Mouse (Mus musculus): ENCODE results near the gene Rims1.

The Rims1 gene

DNA sequence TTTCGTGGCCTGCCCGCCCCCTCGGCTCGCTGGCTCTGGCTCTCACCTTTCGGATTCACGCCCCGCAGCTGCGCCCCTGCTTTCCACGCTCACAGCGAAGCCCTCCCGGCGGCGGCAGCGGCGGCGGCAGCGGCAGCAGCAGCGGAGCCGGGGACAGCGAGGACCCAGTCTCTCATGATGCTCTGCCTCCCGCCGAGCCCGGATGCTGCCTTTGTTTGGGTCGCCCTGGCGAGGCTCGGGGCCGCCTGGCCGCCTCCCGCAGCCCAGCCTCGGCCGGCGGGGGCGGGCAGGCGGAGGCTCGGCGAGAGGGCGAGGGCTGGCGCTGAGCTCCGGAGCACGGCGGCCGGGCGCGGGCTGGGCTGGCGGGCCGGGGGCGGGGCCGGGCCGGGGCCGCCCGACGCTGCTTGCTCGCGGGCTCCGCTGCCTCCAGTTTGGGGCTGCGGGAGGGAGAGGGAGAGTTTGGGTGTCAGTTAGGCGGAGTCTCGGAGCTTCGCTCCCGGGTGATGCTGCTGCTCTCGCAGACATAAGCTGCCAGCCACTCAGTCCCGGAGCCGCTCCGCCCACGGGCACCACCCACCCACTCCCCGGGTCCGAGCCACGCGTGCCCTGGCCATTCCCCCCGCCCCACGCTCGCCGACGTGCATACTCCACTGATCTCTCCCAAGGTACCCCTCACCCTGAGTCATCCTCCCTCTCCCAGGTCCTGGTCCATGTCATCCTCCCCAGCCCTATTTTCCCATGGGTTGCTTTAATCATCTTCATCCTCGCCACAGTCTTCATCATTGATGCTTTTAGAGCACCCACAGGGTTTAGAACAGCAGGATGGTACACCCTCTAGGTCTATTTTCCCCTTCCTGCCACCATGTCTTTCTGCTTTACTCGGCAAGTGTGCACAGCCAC lies at the start of gene Rims1:
Gene Rims1, minus strand, starts transcription at position 269 of the 900 bp plus-strand sequence.
- DNase-seq = peak; percentile 5

DNA sequence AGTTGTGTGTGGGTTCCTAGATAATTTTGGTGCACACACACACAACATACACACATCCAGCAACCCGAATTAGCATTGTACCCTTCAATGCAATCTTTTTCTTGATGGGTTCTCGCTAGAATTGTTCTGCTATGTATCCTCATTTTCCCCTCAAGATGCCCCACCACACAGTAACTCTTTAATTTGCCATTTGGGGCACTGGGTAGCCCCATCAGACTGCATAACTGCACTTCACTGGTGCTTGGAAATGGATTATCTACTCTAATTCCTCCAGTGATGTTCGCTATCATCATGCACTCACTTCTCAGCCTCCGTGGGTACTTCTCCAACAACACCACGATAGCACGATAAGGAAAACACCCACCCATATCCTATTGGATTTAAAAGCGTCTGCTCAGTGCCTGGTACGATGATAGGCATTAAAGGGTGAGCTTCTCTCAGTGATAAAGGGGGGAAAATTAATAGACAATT lies 867 bp upstream of the Rims1 start:
- no peak for DNase-seq

DNA sequence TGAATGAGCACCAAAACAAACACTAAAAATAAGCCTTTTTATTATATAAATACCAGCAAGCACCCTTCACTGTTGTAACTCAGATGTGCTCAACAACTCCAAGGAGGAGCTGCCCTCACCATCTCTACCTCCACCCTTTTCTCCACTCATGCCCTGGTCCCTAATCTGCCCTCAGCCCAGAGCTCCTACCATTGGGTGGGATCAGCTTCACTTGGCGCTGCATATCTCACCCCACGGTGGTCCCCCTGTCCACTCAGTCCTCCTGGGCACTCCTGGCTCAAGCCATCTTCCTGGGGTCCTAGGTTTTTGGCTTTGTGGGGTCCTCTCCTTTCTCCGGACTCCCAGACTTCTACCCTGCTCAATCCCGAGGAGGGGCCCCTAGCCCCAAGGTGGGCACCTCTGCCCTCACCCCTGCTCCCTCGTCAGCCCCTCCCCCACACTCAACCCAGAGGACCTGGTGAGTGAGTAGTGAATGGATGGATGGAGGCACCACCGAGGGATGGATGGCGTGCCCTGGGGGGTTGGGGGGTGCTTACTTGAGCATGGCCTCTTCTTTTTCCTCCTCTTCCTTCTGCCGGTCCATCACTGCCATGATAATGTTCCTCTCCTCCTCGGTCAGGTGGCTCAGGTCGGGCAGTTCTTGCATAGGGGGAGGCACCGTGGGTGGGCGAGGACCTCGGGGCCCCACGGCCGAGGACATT lies 619 bp downstream of the Rims1 start:
- peak; percentile 3 for DNase-seq

DNA sequence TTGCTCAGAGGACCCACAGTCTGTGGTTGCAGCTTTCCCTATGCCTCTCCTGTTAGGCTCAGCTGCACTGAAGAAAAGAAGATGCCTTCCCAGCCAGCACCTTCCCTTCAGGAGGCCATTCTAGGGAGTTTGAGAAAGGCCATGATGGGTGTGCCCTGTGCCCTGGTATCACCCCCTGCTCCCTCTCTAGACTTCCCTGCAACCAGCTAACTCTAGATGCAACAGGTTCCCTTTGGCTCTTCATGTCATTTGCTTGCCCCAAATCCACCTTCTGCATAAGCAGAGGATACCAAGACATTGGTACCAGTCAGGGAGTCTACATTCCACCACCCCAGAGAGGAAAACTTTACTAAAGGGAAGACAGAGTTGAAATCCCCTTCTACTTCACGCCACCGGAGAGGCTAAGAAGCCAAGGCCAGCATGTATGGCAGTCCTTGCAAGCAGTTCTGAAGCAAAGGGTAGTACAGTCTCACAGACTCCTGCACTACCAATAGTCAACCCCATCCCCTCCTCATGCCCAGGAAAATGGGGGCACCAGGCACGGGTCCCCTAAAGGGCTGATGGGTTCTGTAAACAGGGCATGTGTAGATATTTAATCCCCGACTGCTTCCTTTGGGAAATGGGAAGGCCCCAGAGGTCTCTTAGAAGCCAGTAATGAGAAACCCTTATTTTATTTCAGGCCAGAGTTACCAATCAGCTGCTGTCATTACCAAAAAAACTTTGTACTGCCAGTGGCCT lies 1.5 kb downstream of the Rims1 start:
- DNase-seq = no peak

DNA sequence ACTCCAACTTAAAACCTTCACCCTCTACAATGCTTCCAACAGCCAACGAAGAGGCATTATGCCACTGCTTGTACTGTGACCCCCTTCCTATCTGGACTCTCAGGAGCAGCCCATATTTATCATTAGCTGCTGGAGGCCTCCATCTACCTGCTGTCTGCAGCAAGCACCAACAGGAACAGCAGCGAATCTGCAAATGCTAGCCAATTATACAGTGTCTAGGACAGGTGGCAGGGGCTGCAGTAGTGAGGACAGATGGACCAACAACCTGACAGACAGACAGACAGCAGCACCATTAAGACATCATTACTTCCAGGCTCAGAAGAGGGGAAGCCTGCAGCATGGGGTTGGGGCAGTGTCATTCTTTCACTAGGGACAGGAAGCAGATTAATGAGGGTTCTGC lies 2.3 kb downstream of the Rims1 start:
- no peak for DNase-seq

DNA sequence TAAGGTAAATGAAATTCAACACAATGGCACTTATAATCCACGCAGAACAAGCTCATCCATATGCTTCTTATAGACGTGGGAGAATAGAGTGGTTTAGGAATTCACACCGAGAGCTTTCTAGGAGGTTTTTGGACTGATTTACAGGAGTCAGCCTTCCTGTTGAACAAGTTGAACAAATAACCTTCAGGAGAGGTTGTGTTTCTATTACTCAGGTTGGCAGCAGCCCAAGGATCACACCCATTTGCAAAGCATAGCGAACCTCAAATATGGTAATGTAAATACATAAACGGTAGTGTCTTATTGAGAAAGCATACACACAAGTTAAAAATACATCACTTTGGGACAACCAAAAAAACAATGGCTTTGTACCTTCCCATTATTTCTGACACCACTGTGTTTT lies 5.5 kb downstream of the Rims1 start:
- DNase-seq = no peak

DNA sequence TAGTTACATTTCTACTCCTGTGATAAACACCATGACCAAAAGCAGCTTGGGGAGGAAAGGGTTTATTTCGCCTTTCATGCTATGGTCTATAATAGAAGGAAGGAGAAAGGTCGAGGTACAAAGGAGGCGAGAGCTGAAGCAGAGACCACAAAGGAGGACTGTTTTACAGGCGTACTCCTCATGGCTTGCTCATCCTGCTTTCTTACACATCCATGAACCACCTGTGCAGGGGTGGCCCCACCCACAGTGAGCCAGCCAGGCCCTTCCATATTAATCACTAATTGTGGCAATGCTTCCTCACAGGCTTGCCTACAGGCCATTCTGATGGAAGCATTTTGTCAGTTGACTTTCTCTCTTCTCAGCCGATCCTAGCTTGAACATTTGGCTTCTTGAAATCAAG lies 8.7 kb downstream of the Rims1 start:
- DNase-seq = no peak

DNA sequence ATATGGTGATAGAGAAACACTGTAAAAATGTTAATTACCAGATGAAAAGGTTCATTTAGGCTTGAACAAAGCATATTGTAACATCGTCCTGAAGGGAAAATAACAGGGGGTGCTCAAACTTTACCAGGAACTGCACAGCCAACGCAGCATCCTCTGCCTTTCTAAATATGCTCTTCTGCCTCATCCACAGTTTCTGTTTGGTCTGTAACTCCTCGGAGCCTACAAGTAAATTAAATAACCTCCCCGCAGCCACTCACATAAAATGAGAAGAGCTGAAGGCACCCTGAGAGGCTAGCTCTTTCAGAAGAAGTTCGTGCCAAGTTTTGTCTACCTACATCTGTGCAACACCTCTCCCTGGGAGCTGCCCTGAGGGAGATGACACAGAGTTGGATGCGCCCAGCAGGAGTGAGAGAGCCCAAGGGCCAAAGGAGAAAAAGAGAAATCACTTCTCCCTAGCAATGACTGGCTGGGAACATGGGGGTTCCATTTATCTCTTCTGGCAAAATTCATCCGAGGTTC lies 16.3 kb downstream of the Rims1 start:
- no peak for DNase-seq

DNA sequence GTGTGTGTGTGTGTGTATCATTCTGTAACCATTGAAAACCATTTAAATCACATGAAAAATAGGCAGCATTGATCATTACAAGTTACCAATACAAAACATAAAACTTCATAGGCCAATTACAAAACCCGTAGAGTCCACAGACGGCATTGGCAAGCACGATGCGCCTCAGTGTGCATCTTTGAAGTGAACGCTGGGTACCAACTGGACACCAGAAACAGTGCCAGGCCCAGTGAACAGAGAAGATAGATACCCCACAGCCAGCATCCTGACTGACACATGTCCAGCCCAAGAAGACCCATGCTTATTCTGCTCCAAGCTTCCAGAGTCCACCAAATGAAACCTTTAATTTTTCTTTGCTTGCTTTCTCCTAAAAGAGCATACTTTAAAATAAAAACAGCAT lies 18.2 kb downstream of the Rims1 start:
- no peak for DNase-seq

DNA sequence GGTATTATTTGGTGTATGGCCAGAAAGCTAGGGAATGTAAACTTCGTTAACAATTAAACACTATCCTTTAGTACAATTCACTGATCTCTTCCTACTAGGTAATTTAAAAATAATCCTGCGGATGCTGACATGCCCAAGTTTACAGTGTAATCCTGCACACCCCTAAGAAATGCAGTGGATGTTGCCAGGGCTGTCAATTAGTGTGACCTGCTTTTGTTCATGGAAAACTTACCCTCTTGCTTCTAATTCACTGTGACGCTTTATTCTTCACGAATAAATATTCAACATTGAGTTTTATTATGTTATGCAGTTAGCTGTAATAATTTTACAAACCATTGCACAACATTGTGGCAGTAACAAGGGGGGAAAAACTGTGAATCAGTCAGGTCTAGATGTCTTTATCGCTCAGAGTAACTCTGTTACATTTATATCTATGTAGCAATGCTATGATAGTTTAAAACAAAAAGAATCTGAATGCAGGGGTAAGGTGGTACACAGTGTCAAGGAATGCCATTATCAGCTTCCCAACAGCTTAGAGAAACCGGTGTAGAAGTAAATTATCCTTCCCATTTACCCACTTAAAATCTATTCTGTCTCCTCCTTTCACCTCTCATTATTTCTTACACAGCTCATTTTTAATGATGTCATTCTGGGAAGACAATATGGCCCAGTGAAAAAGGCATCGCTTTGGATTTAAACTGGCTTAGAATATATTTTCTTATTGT lies 35.1 kb downstream of the Rims1 start:
- no peak for DNase-seq

DNA sequence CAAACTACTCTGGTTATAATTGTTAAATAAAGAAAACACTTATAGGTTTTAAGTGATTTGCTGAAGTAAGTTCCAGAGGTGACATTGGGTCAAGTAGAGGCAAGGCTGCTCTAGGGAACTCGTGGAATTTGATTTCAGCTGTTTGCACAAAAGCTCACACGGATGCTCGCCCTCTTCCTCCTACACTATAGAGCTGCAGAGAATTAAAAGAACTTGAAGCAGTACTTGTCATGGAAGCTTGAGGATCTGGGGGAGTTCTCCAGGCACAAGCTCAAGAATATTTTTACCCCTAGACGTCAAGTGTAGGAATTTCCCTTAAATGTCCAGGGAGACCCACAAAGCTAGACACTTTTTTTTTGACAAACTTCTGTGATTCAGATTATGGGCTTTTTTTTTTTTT lies 42.4 kb downstream of the Rims1 start:
- no peak for DNase-seq

DNA sequence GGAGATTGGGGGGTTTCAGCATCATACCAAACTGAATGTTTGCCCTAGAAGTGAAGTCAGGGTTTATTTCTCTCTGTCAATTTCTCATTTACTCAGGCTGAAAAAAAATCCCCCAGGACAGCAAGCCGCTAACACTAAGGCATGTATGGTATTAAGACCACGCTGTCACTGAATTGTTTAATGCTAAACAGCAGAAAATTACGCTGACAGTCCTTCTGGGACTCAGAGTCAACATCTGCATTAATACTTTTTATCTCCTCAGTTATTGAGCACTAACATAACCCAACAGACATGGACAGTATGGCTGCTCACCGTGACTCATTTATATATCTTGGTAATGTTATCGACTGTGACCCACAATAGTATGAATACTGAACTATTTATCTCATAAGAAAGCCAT lies 43.0 kb downstream of the Rims1 start:
- DNase-seq = no peak

DNA sequence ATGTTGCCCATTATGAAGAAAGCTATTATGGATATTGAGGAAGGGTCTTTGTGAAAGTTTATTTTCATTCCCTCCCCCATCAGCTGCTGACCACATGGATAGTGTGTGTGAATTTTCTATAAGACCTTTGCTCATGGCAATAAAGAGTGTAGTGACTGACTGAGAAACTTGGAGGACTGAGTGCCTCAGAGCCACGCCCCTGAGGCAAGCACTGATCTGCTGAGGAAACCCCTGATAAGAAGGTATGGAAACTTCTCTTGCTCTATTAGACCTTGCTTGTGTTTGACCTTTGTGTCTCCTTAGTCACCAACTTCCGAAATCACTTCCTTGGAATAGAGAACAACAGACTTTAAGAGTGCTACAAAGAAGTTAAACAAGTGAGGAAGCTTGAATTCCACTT lies 55.3 kb downstream of the Rims1 start:
- DNase-seq = no peak

DNA sequence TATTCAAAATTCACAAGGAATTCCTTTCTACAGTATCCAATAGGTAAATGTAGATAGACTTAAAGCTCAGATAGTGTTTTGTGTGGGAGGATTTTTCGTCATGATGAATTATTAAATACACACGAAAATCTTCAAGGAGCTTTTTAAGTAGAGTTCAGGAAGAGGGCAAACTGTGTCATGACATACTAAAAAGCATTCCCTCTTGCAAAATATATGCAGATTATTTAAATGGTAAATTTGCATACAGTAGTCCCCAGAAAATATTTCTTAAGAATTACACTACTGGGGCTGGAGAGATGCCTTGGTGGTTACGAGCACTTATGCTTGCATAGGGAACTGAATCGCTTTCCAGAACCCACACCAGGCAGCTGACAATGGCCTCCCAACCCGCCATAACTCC lies 61.1 kb downstream of the Rims1 start:
- no peak for DNase-seq

DNA sequence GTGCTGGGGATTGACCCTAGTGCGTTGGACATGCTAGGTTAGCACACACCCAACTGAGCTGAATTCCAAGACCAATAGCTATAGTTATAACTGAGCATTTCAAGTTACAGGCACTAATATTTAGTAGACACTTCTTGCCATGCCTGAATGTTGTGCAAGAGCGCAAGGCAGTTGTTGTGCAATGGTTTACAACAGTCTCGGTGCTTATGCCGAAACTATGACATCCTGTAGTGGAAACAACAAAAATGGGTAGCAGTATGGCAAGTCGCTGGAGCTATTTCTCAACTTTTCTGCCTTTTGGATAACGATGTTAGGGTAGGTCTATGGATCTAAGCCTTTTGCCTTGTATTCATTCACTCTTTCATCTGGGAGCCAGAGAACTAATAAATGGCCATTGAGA lies 68.3 kb downstream of the Rims1 start:
- no peak for DNase-seq

DNA sequence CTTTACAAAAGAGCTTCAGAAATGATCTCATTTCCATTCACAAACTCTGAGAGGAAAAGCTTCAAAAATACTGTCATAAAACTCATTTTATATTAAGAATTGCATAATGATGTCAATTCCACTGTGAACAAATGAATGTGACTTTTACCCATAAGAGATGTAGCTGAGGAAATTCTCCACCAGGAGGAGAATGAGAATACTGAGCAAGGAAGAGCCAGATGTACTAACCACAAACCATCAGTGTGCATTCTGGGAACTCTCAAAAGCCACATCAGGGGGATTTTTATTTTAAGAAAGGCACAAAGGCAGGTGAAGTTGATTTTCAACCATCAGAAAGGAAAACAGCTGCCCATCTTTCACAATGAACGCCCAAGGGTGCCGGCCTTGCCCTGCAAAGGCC lies 71.4 kb downstream of the Rims1 start:
- DNase-seq = no peak

DNA sequence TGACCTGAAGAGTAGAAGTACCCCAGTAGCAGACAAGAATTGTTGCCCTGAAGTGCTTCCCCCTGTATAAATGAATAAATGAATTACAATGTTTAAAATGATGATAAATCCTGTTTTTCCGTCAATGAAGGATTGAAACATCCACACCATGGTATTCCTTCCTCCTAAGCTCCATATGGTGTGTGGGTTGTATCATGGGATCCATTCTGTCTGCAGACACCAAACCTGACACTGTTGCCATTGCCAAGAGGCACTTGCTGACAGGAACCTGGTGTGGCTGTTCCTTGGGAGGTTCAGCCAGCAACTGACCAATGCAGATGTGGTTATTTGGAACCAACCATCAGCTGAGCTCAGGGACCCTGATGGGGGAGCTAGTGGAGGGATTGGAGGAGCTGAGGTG lies 72.5 kb downstream of the Rims1 start:
- no peak for DNase-seq

DNA sequence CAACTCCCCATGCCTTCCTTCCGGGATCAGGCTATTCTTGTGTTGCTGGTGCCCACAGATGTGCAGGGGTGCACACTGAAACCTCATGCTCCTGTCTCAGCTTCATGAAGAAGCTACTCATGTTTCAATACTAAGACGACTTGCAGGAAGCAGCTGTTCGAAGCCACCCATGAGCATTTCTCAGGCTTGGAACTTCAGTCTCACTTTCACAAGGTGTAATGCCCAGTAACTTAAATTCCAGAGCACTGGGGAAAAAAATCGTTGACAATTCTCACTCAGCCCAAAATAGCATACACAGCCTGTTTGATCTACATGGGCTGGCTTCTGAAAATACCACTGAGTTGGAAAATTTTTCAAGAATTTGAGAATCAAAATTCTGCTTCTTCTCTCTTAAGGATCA lies 77.6 kb downstream of the Rims1 start:
- DNase-seq = no peak

DNA sequence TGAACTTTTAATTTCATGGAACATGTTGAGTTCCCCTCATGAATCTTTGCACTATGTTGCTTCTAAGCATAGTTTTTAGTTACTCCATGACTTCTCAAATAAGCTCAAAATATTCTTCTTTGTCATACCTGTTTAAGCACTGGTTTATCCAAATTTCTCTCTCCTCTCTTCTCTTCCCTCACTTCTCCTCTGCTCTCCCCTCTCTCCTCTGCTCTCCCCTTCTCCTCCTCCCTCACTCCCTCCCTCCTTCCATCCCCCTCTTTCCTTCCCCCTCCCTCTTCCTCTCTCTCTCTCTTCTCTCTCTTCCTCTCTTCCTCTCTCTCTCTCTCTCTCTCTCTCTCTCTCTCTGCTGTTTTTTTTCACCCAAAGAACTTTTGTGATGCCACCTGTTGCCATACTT lies 84.1 kb downstream of the Rims1 start:
- no peak for DNase-seq

DNA sequence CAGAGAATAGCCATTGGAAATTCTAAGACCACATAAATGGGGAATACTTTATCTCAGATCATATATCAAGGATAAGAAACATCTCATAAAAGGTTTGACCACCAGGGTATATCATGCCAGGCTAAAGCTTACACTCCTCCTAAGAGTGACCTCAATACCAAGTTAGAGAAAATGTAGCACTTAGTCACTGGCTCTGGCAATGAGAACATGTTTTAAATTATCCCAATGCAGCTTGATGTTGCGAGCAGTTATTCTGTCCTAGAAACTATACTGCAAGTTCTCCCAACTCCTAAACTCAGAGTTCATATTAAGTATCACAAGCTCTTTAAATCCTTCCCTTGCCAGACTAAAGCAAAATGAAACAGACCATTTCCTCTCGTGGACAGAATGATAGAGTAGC lies 85.1 kb downstream of the Rims1 start:
- no peak for DNase-seq

DNA sequence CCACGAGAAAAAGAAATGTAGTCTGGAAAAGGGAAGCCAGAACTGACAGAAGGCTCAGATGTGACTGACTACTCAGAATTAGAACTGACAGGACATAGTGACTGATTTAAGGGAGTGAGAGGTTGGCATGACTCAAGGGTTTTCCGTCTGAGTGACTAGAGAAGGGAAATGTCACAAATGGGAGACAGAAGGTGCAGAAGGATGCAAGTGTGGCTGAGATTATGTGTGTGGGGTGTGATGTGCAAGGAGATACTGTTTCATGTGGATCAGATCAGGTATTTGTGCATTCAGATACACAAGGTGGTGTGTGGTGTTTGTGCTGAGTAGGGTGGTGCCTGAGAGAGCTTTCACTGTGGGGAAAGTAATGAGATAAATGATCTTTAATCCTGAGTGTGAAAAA lies 96.3 kb downstream of the Rims1 start:
- DNase-seq = no peak

DNA sequence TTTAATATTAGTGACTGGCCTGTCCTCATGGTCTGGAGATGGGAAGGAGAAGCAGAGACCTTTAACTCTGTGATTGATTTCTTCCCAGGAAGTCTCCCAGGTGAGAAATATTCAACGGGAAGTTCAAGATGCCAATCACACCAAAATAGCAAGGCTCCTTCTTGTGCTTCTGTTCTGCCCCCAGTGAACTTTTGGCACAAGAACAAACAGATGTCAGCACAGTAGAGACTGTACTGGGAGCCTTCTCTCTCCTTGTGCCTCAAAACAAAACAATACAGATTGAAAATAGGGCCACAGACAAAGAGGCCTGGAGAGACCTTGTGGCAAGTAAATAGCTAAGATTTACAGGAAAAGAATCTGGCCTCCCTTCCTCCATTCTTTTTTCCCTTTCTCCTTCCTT lies 110.7 kb downstream of the Rims1 start:
- DNase-seq = no peak

DNA sequence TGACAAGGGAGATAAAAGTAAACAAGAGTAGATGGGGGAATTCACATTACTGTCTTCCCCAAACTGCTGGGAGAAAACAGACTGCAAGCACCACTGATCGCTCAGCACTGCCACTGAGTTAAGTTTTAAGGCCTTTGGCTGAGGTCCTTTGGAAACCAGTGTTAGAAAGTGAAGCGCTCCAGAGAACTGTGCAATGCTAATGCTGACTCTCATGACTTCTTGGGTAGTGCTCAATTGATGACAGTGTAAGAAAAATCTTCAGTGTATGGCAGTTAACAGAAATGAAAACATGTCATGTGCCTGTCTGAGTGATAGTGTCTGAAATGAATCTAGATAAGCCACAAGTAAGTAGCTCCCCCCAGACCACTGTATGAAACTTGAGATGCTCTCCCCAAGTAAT lies 111.3 kb downstream of the Rims1 start:
- no peak for DNase-seq
